Mouse (Mus musculus) stomach, embryonic 15.5 days (tissue): ENCODE results near the gene Pard3. TPM values are rescaled to one million over a fixed set of nuclear protein-coding genes. Genes with fewer than 3 reads are reported as not detected.
A peak's percentile ranks its signal among the peaks of the same experiment; 100 is the strongest.

ENCODE experiments used
- ATAC-seq: fragments of 200-750 bp; cut with Nextera tagmentation; 2 replicates; pipeline ENCODE4 v1.8.0; 2017; ENCODE audit warnings: low read depth, moderate number of reproducible peaks, moderate TSS enrichment; ENCODE audit not compliant: insufficient read depth, low FRiP score
- H3K27ac ChIP-seq: fragments of 300-500 bp; sonication (generic); 2 replicates; pipeline ENCODE4 v1.5.1; 2015; ENCODE audit warnings: mild to moderate bottlenecking, inconsistent platforms
- H3K27me3 ChIP-seq: fragments of 300-500 bp; sonication (generic); replicated peaks from 2 replicates; pipeline ENCODE4 v1.6.1; 2015; ENCODE audit warnings: inconsistent platforms
- H3K36me3 ChIP-seq: fragments of 300-500 bp; sonication (generic); 2 replicates; pipeline ENCODE4 v1.6.1; 2015; ENCODE audit warnings: inconsistent platforms
- H3K4me1 ChIP-seq: fragments of 300-500 bp; sonication (generic); 2 replicates; pipeline ENCODE4 v1.6.1; 2015; ENCODE audit warnings: inconsistent platforms
- H3K4me2 ChIP-seq: fragments of 300-500 bp; sonication (generic); 2 replicates; pipeline ENCODE4 v1.6.1; 2015; ENCODE audit warnings: mild to moderate bottlenecking, inconsistent platforms
- H3K4me3 ChIP-seq: fragments of 300-500 bp; sonication (generic); replicated peaks from 2 replicates; pipeline ENCODE4 v1.5.1; 2015; ENCODE audit warnings: inconsistent platforms
- H3K9ac ChIP-seq: fragments of 300-500 bp; sonication (generic); 2 replicates; pipeline ENCODE4 v1.6.1; 2015; ENCODE audit warnings: inconsistent platforms
- H3K9me3 ChIP-seq: fragments of 300-500 bp; sonication (generic); 2 replicates; pipeline ENCODE4 v1.6.1; 2016; ENCODE audit warnings: inconsistent platforms
- WGBS: fragments of 180-500 bp; shearing (Covaris S2); methylation state at CpG from one replicate; pipeline ENCODE4 v1.1.7; 2015; 5-methylcytosine and 5-hydroxymethylcytosine counted together
- polyA plus RNA-seq: library from polyadenylated mRNA; unstranded; fragments of >200 nt; fragmentation: Nextera tagmentation; extraction: Ambion mirVana; gene quantifications from 2 replicates; pipeline ENCODE4 v1.2.1, GENCODE M21; 2015

Pard3 gene
- polyA plus RNA-seq, 1 experiment from 2014 or later: 28.3 TPM

- Histone ChIP-seq H3K4me2 (peak overlapping the region; percentile 37), H3K36me3 (no peaks in the 10 kb centered on the region), H3K27ac (peak overlapping the region; percentile 80), H3K4me3 (peak overlapping the region; percentile 23; the same call in 1 of the 2 replicates), H3K9ac (no peak overlapping the region), H3K9me3 (no peaks in the 10 kb centered on the region), H3K4me1 (peaks cover 19% of the 10 kb centered on the region), H3K27me3 (no peaks in the 10 kb centered on the region)
- WGBS: 42% methylated on average over 10 of the region's 10 CpGs
- no peak for ATAC-seq
Measured at GRCm38 (mm10) chr8:127439392-127440160, 375.9 kb downstream of the Pard3 start.

DNA sequence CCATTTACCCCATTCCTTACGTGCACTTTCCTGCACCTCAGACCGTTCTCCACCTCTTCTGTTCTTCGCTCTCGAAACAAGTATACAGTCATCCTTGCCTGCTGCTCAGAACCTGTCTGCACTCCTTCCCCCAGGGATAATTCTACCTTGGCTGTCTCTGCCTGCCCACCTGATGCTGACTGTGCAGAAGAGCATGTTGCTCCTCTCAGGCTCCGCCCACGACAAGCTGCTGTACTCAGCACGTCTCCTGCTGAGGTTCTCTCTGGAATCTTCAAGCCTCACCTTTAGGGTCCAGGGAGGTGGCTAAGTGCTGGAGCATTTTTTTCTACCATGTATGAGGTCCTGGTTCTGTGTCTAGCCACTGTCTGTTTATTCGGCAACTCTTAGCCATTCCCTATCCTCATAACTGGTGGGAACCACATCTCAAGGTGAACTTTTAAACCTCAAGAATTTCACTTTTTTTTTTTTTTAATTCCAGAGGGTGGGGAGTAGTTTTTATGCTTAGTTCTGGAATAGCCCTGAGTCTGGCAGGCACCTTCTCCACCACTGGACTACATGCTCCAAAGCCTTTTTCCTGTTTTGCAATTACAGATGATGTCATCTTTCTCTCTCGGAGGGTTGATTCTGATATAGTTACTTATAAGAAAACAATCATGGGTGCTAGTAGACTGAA, 376.6 kb downstream of the Pard3 start:
- no peak for ATAC-seq
- peak overlapping the region; percentile 80 for H3K27ac ChIP-seq
- H3K4me1 ChIP-seq: peaks cover 19% of the 10 kb centered on the region
- peak overlapping the region; percentile 23; the same call in 1 of the 2 replicates for H3K4me3 ChIP-seq
- H3K9ac ChIP-seq: no peak overlapping the region
- H3K9me3 ChIP-seq: no peaks in the 10 kb centered on the region
- peak overlapping the region; percentile 38 for H3K4me2 ChIP-seq
- H3K27me3 ChIP-seq: no peaks in the 10 kb centered on the region
- no peaks in the 10 kb centered on the region for H3K36me3 ChIP-seq
- 68% methylated on average over 9 of the region's 9 CpGs for WGBS

DNA sequence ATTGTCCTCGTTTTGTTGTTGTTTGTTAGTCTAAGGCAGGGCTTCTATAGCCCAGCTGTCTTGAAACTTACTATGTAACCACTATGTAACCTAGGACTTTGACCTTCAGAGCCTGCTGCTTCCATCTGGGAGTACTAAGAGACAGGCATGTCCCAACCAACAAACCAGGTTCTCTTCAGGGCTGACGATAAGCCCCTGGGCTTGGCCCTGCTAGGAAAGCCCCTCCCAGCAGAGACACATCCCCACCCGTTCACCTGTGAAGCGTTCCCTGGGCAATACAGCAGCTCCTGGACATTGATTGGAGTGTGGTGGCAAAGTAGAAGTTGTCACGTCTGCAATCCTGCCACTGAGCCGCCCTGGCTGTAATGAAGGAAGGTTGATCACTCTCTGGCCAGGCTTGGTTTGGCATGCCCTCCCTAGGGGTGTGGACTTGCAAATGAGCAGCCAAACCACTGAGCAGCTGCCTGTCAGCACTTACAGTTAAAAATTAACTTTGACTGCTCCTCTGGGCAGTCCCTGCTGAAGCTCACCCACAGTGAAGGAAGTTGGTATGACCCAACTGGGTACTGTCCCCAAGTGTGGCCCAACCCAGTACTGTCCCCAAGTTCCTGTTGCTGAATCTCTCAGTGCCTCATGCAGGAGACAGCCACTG, 377.3 kb downstream of the Pard3 start:
- no peak overlapping the region for H3K9ac ChIP-seq
- H3K4me3 ChIP-seq: peak overlapping the region; percentile 23; the same call in 1 of the 2 replicates
- peak overlapping the region; percentile 80 for H3K27ac ChIP-seq
- H3K36me3 ChIP-seq: no peaks in the 10 kb centered on the region
- H3K4me1 ChIP-seq: peaks cover 19% of the 10 kb centered on the region
- 60% methylated on average over 6 of the region's 6 CpGs for WGBS
- ATAC-seq: peak; percentile 94
- H3K4me2 ChIP-seq: peak overlapping the region; percentile 38
- no peaks in the 10 kb centered on the region for H3K9me3 ChIP-seq
- H3K27me3 ChIP-seq: no peaks in the 10 kb centered on the region

DNA sequence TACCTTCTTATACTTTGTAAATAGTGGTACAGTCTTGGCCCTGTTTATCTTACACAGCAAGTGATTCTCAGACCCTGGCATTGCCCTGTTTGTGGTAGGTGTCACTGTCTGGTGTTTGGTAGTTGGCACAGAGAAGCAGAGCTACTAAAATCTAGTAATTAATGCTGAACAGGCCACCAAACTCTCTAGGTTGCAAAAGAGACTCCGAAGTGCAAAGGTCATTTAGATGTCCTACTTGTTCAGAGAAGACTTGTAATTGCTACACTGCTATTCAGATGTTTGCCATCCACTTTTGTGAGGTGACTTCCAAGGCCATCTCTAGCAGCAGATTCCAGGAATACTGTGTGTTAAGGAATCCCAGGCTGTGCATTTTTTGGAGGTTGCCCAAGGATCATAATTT, 383.7 kb downstream of the Pard3 start:
- H3K36me3 ChIP-seq: no peaks in the 10 kb centered on the region
- H3K4me3 ChIP-seq: no peak overlapping the region
- no peak overlapping the region for H3K9ac ChIP-seq
- H3K27ac ChIP-seq: no peak overlapping the region
- H3K4me2 ChIP-seq: no peak overlapping the region
- H3K4me1 ChIP-seq: no peaks in the 10 kb centered on the region
- H3K9me3 ChIP-seq: no peaks in the 10 kb centered on the region
- WGBS: 97% methylated on average over 1 of the region's 1 CpGs
- no peaks in the 10 kb centered on the region for H3K27me3 ChIP-seq
- ATAC-seq: no peak

GRCm38 (mm10) chr8:127449066-127449840, 385.6 kb downstream of the Pard3 start:
- Histone ChIP-seq H3K4me2 (no peak overlapping the region), H3K27me3 (no peaks in the 10 kb centered on the region), H3K27ac (no peak overlapping the region), H3K9me3 (no peaks in the 10 kb centered on the region), H3K36me3 (no peaks in the 10 kb centered on the region), H3K4me3 (no peak overlapping the region), H3K4me1 (no peaks in the 10 kb centered on the region), H3K9ac (no peak overlapping the region)
- ATAC-seq: no peak
- WGBS: 91% methylated on average over 6 of the region's 6 CpGs

GRCm38 (mm10) chr8:127450954-127451668, 387.4 kb downstream of the Pard3 start:
- Histone ChIP-seq H3K4me3 (no peak overlapping the region), H3K9me3 (no peaks in the 10 kb centered on the region), H3K9ac (no peak overlapping the region), H3K4me2 (no peak overlapping the region), H3K27me3 (no peaks in the 10 kb centered on the region), H3K4me1 (no peaks in the 10 kb centered on the region), H3K27ac (no peak overlapping the region), H3K36me3 (no peaks in the 10 kb centered on the region)
- 83% methylated on average over 14 of the region's 14 CpGs for WGBS
- no peak for ATAC-seq

GRCm38 (mm10) chr8:127452364-127452763, 388.7 kb downstream of the Pard3 start:
- H3K4me3 ChIP-seq: no peak overlapping the region
- no peaks in the 10 kb centered on the region for H3K4me1 ChIP-seq
- no peak for ATAC-seq
- no peaks in the 10 kb centered on the region for H3K9me3 ChIP-seq
- H3K4me2 ChIP-seq: no peak overlapping the region
- H3K36me3 ChIP-seq: no peaks in the 10 kb centered on the region
- 81% methylated on average over 6 of the region's 6 CpGs for WGBS
- H3K27ac ChIP-seq: no peak overlapping the region
- H3K9ac ChIP-seq: no peak overlapping the region
- H3K27me3 ChIP-seq: no peaks in the 10 kb centered on the region

GRCm38 (mm10) chr8:127457901-127458300, 394.2 kb downstream of the Pard3 start:
- Histone ChIP-seq H3K4me1 (no peaks in the 10 kb centered on the region), H3K27me3 (no peaks in the 10 kb centered on the region), H3K9me3 (no peaks in the 10 kb centered on the region), H3K4me3 (no peak overlapping the region), H3K4me2 (no peak overlapping the region), H3K27ac (no peak overlapping the region), H3K9ac (no peak overlapping the region), H3K36me3 (no peaks in the 10 kb centered on the region)
- 63% methylated on average over 3 of the region's 3 CpGs for WGBS
- no peak for ATAC-seq

DNA sequence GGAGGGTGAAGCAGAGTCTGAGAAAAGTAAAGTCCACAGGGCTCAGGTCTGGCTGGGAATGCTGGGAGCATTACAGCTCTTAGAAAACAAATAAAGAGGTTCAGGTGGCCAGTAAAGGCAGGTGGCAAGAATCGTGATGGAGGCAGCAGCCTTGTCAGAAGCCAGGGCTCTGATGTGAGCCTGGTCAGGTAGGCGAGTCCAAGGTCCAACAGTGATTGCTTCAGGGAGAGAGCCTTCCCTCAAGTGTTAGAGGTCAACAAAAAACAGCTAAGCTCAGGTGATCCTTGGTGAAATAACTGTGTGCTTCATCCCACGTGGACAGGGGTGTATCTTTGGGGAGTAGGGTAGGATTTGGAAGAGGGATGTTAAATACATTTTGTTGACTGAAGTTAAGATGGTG, 397.5 kb downstream of the Pard3 start:
- no peak overlapping the region for H3K4me3 ChIP-seq
- H3K4me1 ChIP-seq: no peaks in the 10 kb centered on the region
- WGBS: 79% methylated on average over 3 of the region's 3 CpGs

GRCm38 (mm10) chr8:127462378-127462935, 398.8 kb downstream of the Pard3 start:
- Histone ChIP-seq H3K9ac (no peak overlapping the region), H3K9me3 (no peaks in the 10 kb centered on the region), H3K4me1 (no peaks in the 10 kb centered on the region), H3K27me3 (no peaks in the 10 kb centered on the region), H3K4me3 (no peak overlapping the region), H3K27ac (no peak overlapping the region), H3K4me2 (no peak overlapping the region), H3K36me3 (no peaks in the 10 kb centered on the region)
- WGBS: 92% methylated on average over 2 of the region's 2 CpGs
- no peak for ATAC-seq

More for the DNA sequence above, 397.5 kb downstream of the Pard3 start:
- H3K36me3 ChIP-seq: no peaks in the 10 kb centered on the region
- no peak overlapping the region for H3K9ac ChIP-seq
- H3K27me3 ChIP-seq: no peaks in the 10 kb centered on the region
- no peaks in the 10 kb centered on the region for H3K9me3 ChIP-seq
- no peak for ATAC-seq
- no peak overlapping the region for H3K4me2 ChIP-seq
- no peak overlapping the region for H3K27ac ChIP-seq

- Histone ChIP-seq H3K4me1 (no peaks in the 10 kb centered on the region), H3K27me3 (no peaks in the 10 kb centered on the region), H3K4me2 (no peak overlapping the region), H3K27ac (no peak overlapping the region), H3K9ac (no peak overlapping the region), H3K4me3 (no peak overlapping the region), H3K36me3 (no peaks in the 10 kb centered on the region), H3K9me3 (no peaks in the 10 kb centered on the region)
- no peak for ATAC-seq
- WGBS: 94% methylated on average over 1 of the region's 1 CpGs
Measured at GRCm38 (mm10) chr8:127464300-127464699, 400.6 kb downstream of the Pard3 start.
